Mouse (Mus musculus): ENCODE measurements around the gene Cmip.

Gene Cmip

GRCm38 (mm10) chr8:117408634-117409033 is 151.8 kb downstream of the Cmip start:
- no peak for TF ChIP-seq GATA4 (IDR thresholded peaks at IDR 0.05; ENCODE audit: insufficient replicate concordance, low read length)

GRCm38 (mm10) chr8:117409056-117409455 is 152.2 kb downstream of the Cmip start:
- TF ChIP-seq GATA4 (IDR thresholded peaks at IDR 0.05; ENCODE audit: insufficient replicate concordance, low read length): no peak

- TF ChIP-seq GATA4 (IDR thresholded peaks at IDR 0.05; ENCODE audit: insufficient replicate concordance, low read length): no peak
Observed at GRCm38 (mm10) chr8:117410391-117410790, 153.5 kb downstream of the Cmip start.

GRCm38 (mm10) chr8:117410901-117411300 is 154.0 kb downstream of the Cmip start:
- no peak for TF ChIP-seq GATA4 (IDR thresholded peaks at IDR 0.05; ENCODE audit: insufficient replicate concordance, low read length)

GRCm38 (mm10) chr8:117412232-117412631 is 155.4 kb downstream of the Cmip start:
- TF ChIP-seq GATA4 (IDR thresholded peaks at IDR 0.05; ENCODE audit: insufficient replicate concordance, low read length): no peak

- TF ChIP-seq GATA4 (IDR thresholded peaks at IDR 0.05; ENCODE audit: insufficient replicate concordance, low read length): no peak
Observed at GRCm38 (mm10) chr8:117417830-117418229, 161.0 kb downstream of the Cmip start.

- no peak for TF ChIP-seq GATA4 (IDR thresholded peaks at IDR 0.05; ENCODE audit: insufficient replicate concordance, low read length)
Observed at GRCm38 (mm10) chr8:117420841-117421534, 164.1 kb downstream of the Cmip start.

- no peak for TF ChIP-seq GATA4 (IDR thresholded peaks at IDR 0.05; ENCODE audit: insufficient replicate concordance, low read length)
Observed at GRCm38 (mm10) chr8:117421838-117422237, 165.0 kb downstream of the Cmip start.

GRCm38 (mm10) chr8:117422343-117422742 is 165.5 kb downstream of the Cmip start:
- no peak for TF ChIP-seq GATA4 (IDR thresholded peaks at IDR 0.05; ENCODE audit: insufficient replicate concordance, low read length)

- TF ChIP-seq GATA4 (IDR thresholded peaks at IDR 0.05; ENCODE audit: insufficient replicate concordance, low read length): no peak
Observed at GRCm38 (mm10) chr8:117423029-117423428, 166.2 kb downstream of the Cmip start.

GRCm38 (mm10) chr8:117428524-117429162 is 171.8 kb downstream of the Cmip start:
- TF ChIP-seq GATA4 (IDR thresholded peaks at IDR 0.05; ENCODE audit: insufficient replicate concordance, low read length): no peak

- no peak for TF ChIP-seq GATA4 (IDR thresholded peaks at IDR 0.05; ENCODE audit: insufficient replicate concordance, low read length)
Observed at GRCm38 (mm10) chr8:117430624-117431023, 173.8 kb downstream of the Cmip start.

- TF ChIP-seq GATA4 (IDR thresholded peaks at IDR 0.05; ENCODE audit: insufficient replicate concordance, low read length): no peak
Observed at GRCm38 (mm10) chr8:117431554-117431953, 174.7 kb downstream of the Cmip start.

GRCm38 (mm10) chr8:117432111-117432510 is 175.2 kb downstream of the Cmip start:
- no peak for TF ChIP-seq GATA4 (IDR thresholded peaks at IDR 0.05; ENCODE audit: insufficient replicate concordance, low read length)

- no peak for TF ChIP-seq GATA4 (IDR thresholded peaks at IDR 0.05; ENCODE audit: insufficient replicate concordance, low read length)
Observed at GRCm38 (mm10) chr8:117433968-117434367, 177.1 kb downstream of the Cmip start.

GRCm38 (mm10) chr8:117436786-117437185 is 179.9 kb downstream of the Cmip start:
- TF ChIP-seq GATA4 (IDR thresholded peaks at IDR 0.05; ENCODE audit: insufficient replicate concordance, low read length): no peak

GRCm38 (mm10) chr8:117437616-117438015 is 180.8 kb downstream of the Cmip start:
- TF ChIP-seq GATA4 (IDR thresholded peaks at IDR 0.05; ENCODE audit: insufficient replicate concordance, low read length): no peak
